Mouse (Mus musculus) heart, postnatal 0 days (tissue): ENCODE results near the gene Ccnd3. TPM values are rescaled to one million over a fixed set of nuclear protein-coding genes. Genes with fewer than 3 reads are reported as not detected.

Source experiments
- ATAC-seq: fragments of 200-750 bp; cut with Nextera tagmentation; 2 replicates; pipeline ENCODE4 v1.8.0; 2017; ENCODE audit warnings: low read depth, moderate number of reproducible peaks, moderate library complexity; ENCODE audit not compliant: insufficient read depth
- DNase-seq: peaks from one replicate; pipeline ENCODE4 v3.0.0-alpha.2; 2016; ENCODE audit warnings: low spot score
- H3K27ac ChIP-seq: fragments of 300-500 bp; sonication (generic); 2 replicates; pipeline ENCODE4 v1.5.1; 2014; ENCODE audit warnings: low read depth, mild to moderate bottlenecking
- H3K27me3 ChIP-seq: fragments of 300-500 bp; sonication (generic); 2 replicates; pipeline ENCODE4 v1.6.1; 2014; ENCODE audit warnings: low read length, mixed read lengths; ENCODE audit not compliant: control insufficient read depth, insufficient read depth
- H3K36me3 ChIP-seq: fragments of 300-500 bp; sonication (generic); replicated peaks from 2 replicates; pipeline ENCODE4 v1.6.1; 2014; ENCODE audit warnings: low read length, mixed read lengths; ENCODE audit not compliant: control insufficient read depth, insufficient read depth
- H3K4me1 ChIP-seq: fragments of 300-500 bp; sonication (generic); 2 replicates; pipeline ENCODE4 v1.6.1; 2014; ENCODE audit warnings: antibody characterized with exemption; ENCODE audit not compliant: control insufficient read depth, insufficient read depth
- H3K4me2 ChIP-seq: fragments of 300-500 bp; sonication (generic); 2 replicates; pipeline ENCODE4 v1.6.1; 2014; ENCODE audit warnings: low read depth, mild to moderate bottlenecking, low read length, moderate library complexity
- H3K4me3 ChIP-seq: fragments of 300-500 bp; sonication (generic); 2 replicates; pipeline ENCODE4 v1.5.1; 2014; ENCODE audit warnings: low read depth, low read length
- H3K9ac ChIP-seq: fragments of 300-500 bp; sonication (generic); replicated peaks from 2 replicates; pipeline ENCODE4 v1.6.1; 2014; ENCODE audit warnings: low read depth, low read length, mixed read lengths
- H3K9me3 ChIP-seq: fragments of 300-500 bp; sonication (generic); replicated peaks from 2 replicates; pipeline ENCODE4 v1.6.1; 2016; ENCODE audit warnings: low read length; ENCODE audit not compliant: control insufficient read depth
- CTCF ChIP-seq: IDR thresholded peaks from 2 replicates; pipeline ENCODE4 v1.5.1; 2016; ENCODE audit warnings: antibody characterized with exemption, control low read depth, low read depth
- EP300 ChIP-seq: IDR thresholded peaks from 2 replicates; pipeline ENCODE4 v1.6.1; 2016; ENCODE audit warnings: antibody characterized with exemption, low read depth
- WGBS: fragments of 180-500 bp; shearing (Covaris S2); extraction: QIAGEN DNeasy Blood & Tissue Kit; methylation state at CpG from one replicate; pipeline ENCODE4 v1.1.7; 2014; 5-methylcytosine and 5-hydroxymethylcytosine counted together
- polyA plus RNA-seq: library from polyadenylated mRNA; unstranded; fragments of >200 nt; fragmentation: Nextera tagmentation; extraction: Ambion mirVana; gene quantifications from 2 replicates; pipeline ENCODE4 v1.2.1, GENCODE M21; 2015
- total RNA-seq: library from RNA; depleted of rRNA; stranded (reverse); fragments of >200 nt; gene quantifications from 2 replicates; pipeline ENCODE4 v1.2.3, GENCODE M21; 2014; ENCODE audit warnings: low replicate concordance

The Ccnd3 gene
- total and polyA plus RNA-seq, 2 experiments from 2014 or later: 180 to 231 TPM

DNA sequence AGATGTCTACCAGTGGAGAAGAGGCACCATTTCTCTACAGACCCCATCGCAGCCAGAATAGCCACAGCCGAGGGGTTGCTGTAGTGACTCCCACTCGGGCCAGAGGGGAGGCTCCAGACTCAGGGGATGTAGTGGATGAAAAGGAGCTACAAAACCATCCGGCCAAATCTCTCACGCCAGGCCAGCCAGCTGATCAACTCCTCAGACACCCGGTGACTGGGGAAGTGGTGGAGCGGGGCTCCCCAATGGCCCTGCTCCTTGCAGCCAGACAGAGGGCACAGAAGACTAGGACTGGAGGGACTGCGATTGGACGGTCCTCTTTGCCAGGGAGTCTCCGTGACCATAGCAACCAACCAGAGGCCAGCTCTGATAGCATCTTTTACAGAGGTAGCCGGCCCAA lies 37.2 kb upstream of the Ccnd3 start:
- Histone ChIP-seq H3K27me3 (peaks cover 5% of the 10 kb centered on the region; the same call in 1 of the 2 replicates), H3K27ac (no peak overlapping the region), H3K9me3 (no peaks in the 10 kb centered on the region), H3K9ac (no peak overlapping the region), H3K4me2 (no peak overlapping the region), H3K36me3 (no peaks in the 10 kb centered on the region; the same call in 1 of the 2 replicates), H3K4me3 (no peak overlapping the region), H3K4me1 (peaks cover under 1% of the 10 kb centered on the region; the same call in 1 of the 2 replicates)
- DNase-seq: no peak
- ATAC-seq: no peak
- no peak for TF ChIP-seq EP300
- TF ChIP-seq CTCF: no peak
- 78% methylated on average over 11 of the region's 11 CpGs for WGBS

GRCm38 (mm10) chr17:47468063-47468462 lies 36.8 kb upstream of the Ccnd3 start:
- H3K9ac ChIP-seq: no peak overlapping the region
- ATAC-seq: no peak
- no peak overlapping the region for H3K27ac ChIP-seq
- no peaks in the 10 kb centered on the region; the same call in 1 of the 2 replicates for H3K36me3 ChIP-seq
- WGBS: 26% methylated on average over 13 of the region's 14 CpGs
- peaks cover 5% of the 10 kb centered on the region; the same call in 1 of the 2 replicates for H3K27me3 ChIP-seq
- TF ChIP-seq CTCF (no peak), EP300 (no peak)
- no peak for DNase-seq
- H3K4me3 ChIP-seq: peak overlapping the region; percentile 28
- H3K9me3 ChIP-seq: no peaks in the 10 kb centered on the region
- no peaks in the 10 kb centered on the region for H3K4me1 ChIP-seq
- peak overlapping the region; percentile 51 for H3K4me2 ChIP-seq

GRCm38 (mm10) chr17:47468466-47468865 lies 36.4 kb upstream of the Ccnd3 start:
- DNase-seq (no peak), ATAC-seq (no peak)
- H3K9me3 ChIP-seq: no peaks in the 10 kb centered on the region
- H3K9ac ChIP-seq: no peak overlapping the region
- H3K4me3 ChIP-seq: peak overlapping the region; percentile 28
- H3K4me1 ChIP-seq: no peaks in the 10 kb centered on the region
- H3K27me3 ChIP-seq: peaks cover 5% of the 10 kb centered on the region; the same call in 1 of the 2 replicates
- TF ChIP-seq CTCF (peak; percentile 24; the same call in 1 of the 2 replicates), EP300 (no peak)
- 24% methylated on average over 34 of the region's 34 CpGs for WGBS
- H3K36me3 ChIP-seq: no peaks in the 10 kb centered on the region; the same call in 1 of the 2 replicates
- H3K27ac ChIP-seq: no peak overlapping the region
- peak overlapping the region; percentile 51 for H3K4me2 ChIP-seq

DNA sequence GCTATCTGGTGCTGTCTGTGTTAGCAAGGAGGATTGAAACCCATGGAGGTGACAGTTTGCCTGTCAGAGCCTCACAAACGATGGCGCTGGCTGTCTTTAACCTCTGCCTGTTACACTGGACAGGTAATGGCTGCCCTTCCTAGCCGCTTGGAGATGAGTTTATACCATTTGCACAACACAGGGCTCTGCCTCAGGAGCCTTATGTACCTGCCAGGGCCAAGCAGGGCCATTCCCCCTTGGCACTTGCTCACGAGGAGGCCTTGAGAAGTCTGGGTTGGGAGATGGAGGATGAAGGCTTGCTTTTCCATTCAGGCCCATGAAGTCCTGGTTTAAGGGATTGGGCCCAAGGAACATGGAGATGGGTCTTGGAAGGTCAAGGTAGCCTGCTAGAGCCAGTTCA lies 35.2 kb upstream of the Ccnd3 start:
- peaks cover 5% of the 10 kb centered on the region; the same call in 1 of the 2 replicates for H3K27me3 ChIP-seq
- no peak for ATAC-seq
- no peak overlapping the region for H3K4me2 ChIP-seq
- DNase-seq: no peak
- no peak overlapping the region for H3K9ac ChIP-seq
- H3K27ac ChIP-seq: no peak overlapping the region
- H3K36me3 ChIP-seq: no peaks in the 10 kb centered on the region; the same call in 1 of the 2 replicates
- TF ChIP-seq CTCF (no peak), EP300 (no peak)
- H3K4me3 ChIP-seq: no peak overlapping the region
- H3K4me1 ChIP-seq: no peaks in the 10 kb centered on the region
- no peaks in the 10 kb centered on the region for H3K9me3 ChIP-seq
- 74% methylated on average over 4 of the region's 4 CpGs for WGBS

- no peak for DNase-seq
- H3K9ac ChIP-seq: no peak overlapping the region
Observed at GRCm38 (mm10) chr17:47470121-47470520, 34.7 kb upstream of the Ccnd3 start.

GRCm38 (mm10) chr17:47470686-47471085 lies 34.2 kb upstream of the Ccnd3 start:
- H3K4me1 ChIP-seq: no peaks in the 10 kb centered on the region
- ATAC-seq (no peak), DNase-seq (no peak)
- H3K27ac ChIP-seq: no peak overlapping the region
- TF ChIP-seq EP300: no peak
- H3K9ac ChIP-seq: no peak overlapping the region
- peaks cover 5% of the 10 kb centered on the region; the same call in 1 of the 2 replicates for H3K27me3 ChIP-seq
- H3K4me3 ChIP-seq: no peak overlapping the region
- H3K4me2 ChIP-seq: no peak overlapping the region
- 66% methylated on average over 5 of the region's 5 CpGs for WGBS
- H3K9me3 ChIP-seq: no peaks in the 10 kb centered on the region
- no peaks in the 10 kb centered on the region; the same call in 1 of the 2 replicates for H3K36me3 ChIP-seq

More at GRCm38 (mm10) chr17:47470121-47470520, 34.7 kb upstream of the Ccnd3 start:
- TF ChIP-seq EP300: no peak
- no peak for TF ChIP-seq CTCF
- peaks cover 5% of the 10 kb centered on the region; the same call in 1 of the 2 replicates for H3K27me3 ChIP-seq
- no peak for ATAC-seq
- no peaks in the 10 kb centered on the region; the same call in 1 of the 2 replicates for H3K36me3 ChIP-seq
- no peak overlapping the region for H3K27ac ChIP-seq
- H3K4me1 ChIP-seq: no peaks in the 10 kb centered on the region
- 85% methylated on average over 4 of the region's 4 CpGs for WGBS
- H3K9me3 ChIP-seq: no peaks in the 10 kb centered on the region
- H3K4me3 ChIP-seq: no peak overlapping the region
- no peak overlapping the region for H3K4me2 ChIP-seq
